Mouse (Mus musculus) stomach, embryonic 14.5 days (tissue): ENCODE measurements around the gene Helz. TPM values are rescaled to one million over a fixed set of nuclear protein-coding genes. Genes with fewer than 3 reads are reported as not detected.

Experiments
- ATAC-seq: fragments of 200-750 bp; cut with Nextera tagmentation; 2 replicates; pipeline ENCODE4 v1.8.0; 2017; ENCODE audit warnings: low read depth, moderate TSS enrichment; ENCODE audit not compliant: insufficient number of reproducible peaks, insufficient read depth, low FRiP score
- H3K27ac ChIP-seq: fragments of 300-500 bp; sonication (generic); 2 replicates; pipeline ENCODE4 v1.5.1; 2014; ENCODE audit warnings: mild to moderate bottlenecking, low read length, moderate library complexity, mixed read lengths
- H3K27me3 ChIP-seq: fragments of 300-500 bp; sonication (generic); 2 replicates; pipeline ENCODE4 v1.6.1; 2014; ENCODE audit warnings: low read length, control low read depth, mixed read lengths; ENCODE audit not compliant: control insufficient read depth, insufficient read depth
- H3K36me3 ChIP-seq: fragments of 300-500 bp; sonication (generic); 2 replicates; pipeline ENCODE4 v1.6.1; 2014; ENCODE audit warnings: mild to moderate bottlenecking, control low read depth, low read length, moderate library complexity, mixed read lengths; ENCODE audit not compliant: control insufficient read depth, insufficient read depth
- H3K4me1 ChIP-seq: fragments of 300-500 bp; sonication (generic); 2 replicates; pipeline ENCODE4 v1.6.1; 2014; ENCODE audit warnings: low read length, control low read depth, mixed read lengths; ENCODE audit not compliant: control insufficient read depth, insufficient read depth
- H3K4me2 ChIP-seq: fragments of 300-500 bp; sonication (generic); replicated peaks from 2 replicates; pipeline ENCODE4 v1.6.1; 2014; ENCODE audit warnings: low read depth, low read length, control low read depth
- H3K4me3 ChIP-seq: fragments of 300-500 bp; sonication (generic); 2 replicates; pipeline ENCODE4 v1.5.1; 2014; ENCODE audit warnings: low read depth, low read length, control low read depth
- H3K9ac ChIP-seq: fragments of 300-500 bp; sonication (generic); replicated peaks from 2 replicates; pipeline ENCODE4 v1.6.1; 2014; ENCODE audit warnings: low read depth, mild to moderate bottlenecking, control low read depth, low read length, moderate library complexity, mixed read lengths
- H3K9me3 ChIP-seq: fragments of 300-500 bp; sonication (generic); 2 replicates; pipeline ENCODE4 v1.6.1; 2016; ENCODE audit warnings: low read depth, low read length, control low read depth; ENCODE audit not compliant: control insufficient read depth
- WGBS: fragments of 180-500 bp; shearing (Covaris S2); extraction: QIAGEN DNeasy Blood & Tissue Kit; methylation state at CpG from one replicate; pipeline ENCODE4 v1.1.7; 2014; 5-methylcytosine and 5-hydroxymethylcytosine counted together
- polyA plus RNA-seq: library from polyadenylated mRNA; unstranded; fragments of >200 nt; fragmentation: Nextera tagmentation; extraction: Ambion mirVana; gene quantifications from 2 replicates; pipeline ENCODE4 v1.2.1, GENCODE M21; 2014

The Helz gene
- polyA plus RNA-seq, 1 experiment from 2014 or later = 25.1 TPM

GRCm38 (mm10) chr11:107724603-107725002, 176.9 kb downstream of the Helz start:
- Histone ChIP-seq H3K4me3 (no peak overlapping the region), H3K27ac (no peak overlapping the region), H3K4me2 (no peak overlapping the region), H3K9me3 (no peaks in the 10 kb centered on the region), H3K36me3 (no peaks in the 10 kb centered on the region), H3K27me3 (no peaks in the 10 kb centered on the region), H3K4me1 (no peaks in the 10 kb centered on the region), H3K9ac (no peak overlapping the region)
- 81% methylated on average over 8 of the region's 8 CpGs for WGBS
- ATAC-seq = no peak

- Histone ChIP-seq H3K36me3 (no peaks in the 10 kb centered on the region), H3K27ac (no peak overlapping the region), H3K27me3 (no peaks in the 10 kb centered on the region), H3K9ac (no peak overlapping the region), H3K4me1 (no peaks in the 10 kb centered on the region), H3K9me3 (no peaks in the 10 kb centered on the region), H3K4me3 (no peak overlapping the region), H3K4me2 (no peak overlapping the region)
- WGBS = 72% methylated on average over 13 of the region's 13 CpGs
- no peak for ATAC-seq
Observed at GRCm38 (mm10) chr11:107728073-107728863, 180.5 kb downstream of the Helz start.

GRCm38 (mm10) chr11:107729141-107729540, 181.4 kb downstream of the Helz start:
- Histone ChIP-seq H3K4me3 (no peak overlapping the region), H3K4me2 (no peak overlapping the region), H3K36me3 (no peaks in the 10 kb centered on the region), H3K9me3 (no peaks in the 10 kb centered on the region), H3K27ac (no peak overlapping the region), H3K9ac (no peak overlapping the region), H3K27me3 (no peaks in the 10 kb centered on the region), H3K4me1 (no peaks in the 10 kb centered on the region)
- ATAC-seq = no peak
- 84% methylated on average over 7 of the region's 7 CpGs for WGBS

- Histone ChIP-seq H3K27ac (no peak overlapping the region), H3K9me3 (no peaks in the 10 kb centered on the region), H3K9ac (no peak overlapping the region), H3K4me3 (no peak overlapping the region), H3K36me3 (no peaks in the 10 kb centered on the region), H3K4me1 (no peaks in the 10 kb centered on the region), H3K4me2 (no peak overlapping the region), H3K27me3 (no peaks in the 10 kb centered on the region)
- ATAC-seq = no peak
- 79% methylated on average over 4 of the region's 4 CpGs for WGBS
Observed at GRCm38 (mm10) chr11:107730940-107731339, 183.2 kb downstream of the Helz start.

GRCm38 (mm10) chr11:107731498-107731897, 183.8 kb downstream of the Helz start:
- H3K9ac ChIP-seq = no peak overlapping the region
- H3K36me3 ChIP-seq = no peaks in the 10 kb centered on the region
- H3K27ac ChIP-seq = no peak overlapping the region
- no peaks in the 10 kb centered on the region for H3K27me3 ChIP-seq
- H3K4me2 ChIP-seq = no peak overlapping the region
- H3K4me3 ChIP-seq = no peak overlapping the region
- H3K9me3 ChIP-seq = no peaks in the 10 kb centered on the region
- ATAC-seq = no peak
- H3K4me1 ChIP-seq = no peaks in the 10 kb centered on the region
- WGBS = 73% methylated on average over 5 of the region's 5 CpGs

- no peaks in the 10 kb centered on the region for H3K9me3 ChIP-seq
- H3K27ac ChIP-seq = no peak overlapping the region
- 74% methylated on average over 7 of the region's 7 CpGs for WGBS
- no peaks in the 10 kb centered on the region for H3K27me3 ChIP-seq
- H3K9ac ChIP-seq = no peak overlapping the region
- H3K36me3 ChIP-seq = no peaks in the 10 kb centered on the region
- no peak overlapping the region for H3K4me3 ChIP-seq
- no peak overlapping the region for H3K4me2 ChIP-seq
- no peaks in the 10 kb centered on the region for H3K4me1 ChIP-seq
- no peak for ATAC-seq
Observed at GRCm38 (mm10) chr11:107734133-107734532, 186.4 kb downstream of the Helz start.

- ATAC-seq = no peak
- 82% methylated on average over 6 of the region's 6 CpGs for WGBS
- Histone ChIP-seq H3K4me2 (no peak overlapping the region), H3K4me3 (no peak overlapping the region), H3K9me3 (no peaks in the 10 kb centered on the region), H3K4me1 (no peaks in the 10 kb centered on the region), H3K9ac (no peak overlapping the region), H3K27me3 (no peaks in the 10 kb centered on the region), H3K27ac (no peak overlapping the region), H3K36me3 (no peaks in the 10 kb centered on the region)
Observed at GRCm38 (mm10) chr11:107737886-107738285, 190.2 kb downstream of the Helz start.

- no peak for ATAC-seq
- Histone ChIP-seq H3K9me3 (no peaks in the 10 kb centered on the region), H3K4me1 (no peaks in the 10 kb centered on the region), H3K9ac (no peak overlapping the region), H3K4me3 (no peak overlapping the region), H3K36me3 (no peaks in the 10 kb centered on the region), H3K4me2 (no peak overlapping the region), H3K27ac (no peak overlapping the region), H3K27me3 (no peaks in the 10 kb centered on the region)
- WGBS = 78% methylated on average over 20 of the region's 20 CpGs
Observed at GRCm38 (mm10) chr11:107738418-107739099, 190.8 kb downstream of the Helz start.
